Mouse (Mus musculus) forebrain, embryonic 12.5 days (tissue): ENCODE measurements at regions not wholly inside any gene's neighbourhood (a gene's known extent, or its start where the extent isn't known, plus 50 kb on each side); places are given as distances from the start of the nearest gene placed in this dataset.

Source experiments
- ATAC-seq: fragments of 200-750 bp; cut with Nextera tagmentation; 2 replicates; pipeline ENCODE4 v1.8.0; 2017; ENCODE audit warnings: moderate TSS enrichment; ENCODE audit not compliant: low FRiP score
- H3K27ac ChIP-seq: fragments of 300-500 bp; sonication (generic); 2 replicates; pipeline ENCODE4 v1.5.1; 2016; ENCODE audit warnings: mild to moderate bottlenecking
- H3K27me3 ChIP-seq: fragments of 300-500 bp; sonication (generic); 2 replicates; pipeline ENCODE4 v1.6.1; 2016; ENCODE audit warnings: mild to moderate bottlenecking
- H3K36me3 ChIP-seq: fragments of 300-500 bp; sonication (generic); replicated peaks from 2 replicates; pipeline ENCODE4 v1.6.1; 2016; ENCODE audit warnings: mild to moderate bottlenecking
- H3K4me1 ChIP-seq: fragments of 300-500 bp; sonication (generic); 2 replicates; pipeline ENCODE4 v1.6.1; 2016
- H3K4me2 ChIP-seq: fragments of 300-500 bp; sonication (generic); 2 replicates; pipeline ENCODE4 v1.6.1; 2016; ENCODE audit warnings: mild to moderate bottlenecking, moderate library complexity
- H3K4me3 ChIP-seq: fragments of 300-500 bp; sonication (generic); replicated peaks from 2 replicates; pipeline ENCODE4 v1.5.1; 2016; ENCODE audit warnings: mild to moderate bottlenecking
- H3K9ac ChIP-seq: fragments of 300-500 bp; sonication (generic); 2 replicates; pipeline ENCODE4 v1.6.1; 2016; ENCODE audit warnings: mild to moderate bottlenecking
- H3K9me3 ChIP-seq: fragments of 300-500 bp; sonication (generic); 2 replicates; pipeline ENCODE4 v1.6.1; 2016
- WGBS: fragments of 180-500 bp; shearing (Covaris S2); methylation state at CpG from one replicate; pipeline ENCODE4 v1.1.7; 2016; 5-methylcytosine and 5-hydroxymethylcytosine counted together

DNA sequence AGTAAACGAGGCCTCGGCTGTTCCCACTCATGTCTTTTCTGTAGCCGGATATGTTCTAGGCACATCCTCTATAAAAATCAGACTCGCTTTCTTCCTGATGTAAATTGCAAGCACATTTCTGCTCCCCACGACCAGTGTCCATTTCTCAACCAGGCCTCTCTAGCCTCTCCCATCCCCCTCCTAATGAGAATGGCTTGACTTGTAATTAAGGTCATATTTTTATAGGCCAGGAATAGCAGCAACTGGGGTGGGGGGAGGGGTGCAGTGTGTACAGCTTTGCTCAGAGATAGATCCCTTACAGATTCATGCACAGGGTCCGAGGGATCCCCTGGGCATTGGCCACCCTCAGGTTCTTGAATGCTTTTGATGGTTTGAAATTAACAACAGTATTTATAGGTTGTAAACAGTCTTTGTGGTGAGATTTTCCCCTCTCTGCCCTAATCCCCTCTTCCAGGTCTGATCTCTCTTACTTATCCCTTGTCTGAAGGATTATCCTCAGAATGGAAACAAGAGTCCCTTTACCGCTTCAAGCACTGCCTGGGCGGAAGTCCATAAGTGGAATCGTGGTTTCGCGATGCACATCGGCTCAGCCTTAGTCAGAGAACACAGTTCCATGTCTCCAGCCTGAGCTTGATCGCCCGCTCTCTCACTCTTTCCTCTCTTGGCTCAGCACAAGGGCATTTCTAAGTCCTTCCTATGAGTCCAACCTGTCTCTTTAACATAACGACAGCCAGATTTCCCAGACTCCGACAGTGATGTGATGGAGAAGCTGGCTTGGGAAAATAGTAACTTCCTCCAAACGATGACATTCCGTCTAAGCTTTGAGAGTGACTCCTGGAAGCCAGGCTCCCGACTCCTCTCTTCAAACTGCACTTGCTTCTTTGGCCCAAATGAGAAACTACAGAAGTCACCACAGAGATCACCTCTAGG lies 124.3 kb upstream of the Msx2 start:
- H3K27me3 ChIP-seq: peaks cover 44% of the 10 kb centered on the region
- no peak for ATAC-seq
- H3K9me3 ChIP-seq: no peaks in the 10 kb centered on the region
- WGBS: 52% methylated on average over 19 of the region's 19 CpGs
- H3K4me2 ChIP-seq: no peak overlapping the region
- no peak overlapping the region for H3K27ac ChIP-seq
- peaks cover 3% of the 10 kb centered on the region for H3K4me1 ChIP-seq
- H3K9ac ChIP-seq: no peak overlapping the region
- no peaks in the 10 kb centered on the region for H3K36me3 ChIP-seq
- no peak overlapping the region for H3K4me3 ChIP-seq

DNA sequence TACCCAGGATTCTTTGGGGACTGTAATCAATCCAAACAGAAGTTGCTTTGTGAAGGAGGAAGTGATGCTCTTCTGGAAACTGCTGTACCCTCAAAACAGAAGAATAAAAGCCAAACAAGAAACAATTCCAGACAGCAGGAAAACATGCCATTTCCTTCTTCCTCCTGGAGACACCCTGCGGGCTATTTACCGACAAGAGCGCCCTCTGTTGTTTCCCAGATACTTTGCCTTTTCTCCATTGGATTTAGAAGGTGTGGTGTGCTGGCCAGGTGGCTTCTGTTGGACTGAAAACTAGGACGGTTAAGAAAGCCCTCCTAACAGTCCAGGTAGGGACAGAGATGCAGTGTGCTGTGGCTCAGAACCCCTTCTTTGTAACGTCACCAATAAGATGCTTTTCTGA lies 119.9 kb upstream of the Msx2 start:
- Histone ChIP-seq H3K9ac (no peak overlapping the region), H3K4me3 (no peak overlapping the region), H3K27ac (no peak overlapping the region), H3K27me3 (peaks cover 37% of the 10 kb centered on the region), H3K4me2 (no peak overlapping the region), H3K9me3 (no peaks in the 10 kb centered on the region), H3K36me3 (no peaks in the 10 kb centered on the region), H3K4me1 (no peaks in the 10 kb centered on the region; the same call in 1 of the 2 replicates)
- 18% methylated on average over 5 of the region's 5 CpGs for WGBS
- ATAC-seq: no peak

DNA sequence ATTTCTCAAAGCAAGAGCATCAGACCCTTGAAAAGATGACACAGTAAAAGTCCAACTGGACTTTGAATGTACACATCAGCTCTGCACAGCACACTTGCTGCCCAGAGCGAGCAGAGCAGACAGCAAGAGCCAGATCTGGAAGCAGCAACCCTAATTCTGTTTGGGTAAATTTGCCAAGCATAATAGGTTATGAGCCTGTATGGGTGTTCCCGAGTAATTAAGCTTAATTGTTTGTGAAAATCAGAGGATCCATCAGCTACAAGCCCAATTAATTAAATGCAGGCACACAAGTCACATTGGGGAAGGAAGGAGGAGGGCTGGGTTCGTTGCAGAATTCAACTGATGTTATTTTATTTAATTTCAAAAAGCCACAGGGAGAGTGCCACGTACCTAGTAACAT lies 113.9 kb upstream of the Msx2 start:
- Histone ChIP-seq H3K9ac (no peak overlapping the region), H3K4me2 (no peak overlapping the region), H3K4me3 (no peak overlapping the region), H3K27me3 (peaks cover 37% of the 10 kb centered on the region; the same call in 1 of the 2 replicates), H3K9me3 (no peaks in the 10 kb centered on the region), H3K36me3 (no peaks in the 10 kb centered on the region), H3K4me1 (no peaks in the 10 kb centered on the region), H3K27ac (no peak overlapping the region)
- ATAC-seq: no peak
- 45% methylated on average over 4 of the region's 4 CpGs for WGBS

DNA sequence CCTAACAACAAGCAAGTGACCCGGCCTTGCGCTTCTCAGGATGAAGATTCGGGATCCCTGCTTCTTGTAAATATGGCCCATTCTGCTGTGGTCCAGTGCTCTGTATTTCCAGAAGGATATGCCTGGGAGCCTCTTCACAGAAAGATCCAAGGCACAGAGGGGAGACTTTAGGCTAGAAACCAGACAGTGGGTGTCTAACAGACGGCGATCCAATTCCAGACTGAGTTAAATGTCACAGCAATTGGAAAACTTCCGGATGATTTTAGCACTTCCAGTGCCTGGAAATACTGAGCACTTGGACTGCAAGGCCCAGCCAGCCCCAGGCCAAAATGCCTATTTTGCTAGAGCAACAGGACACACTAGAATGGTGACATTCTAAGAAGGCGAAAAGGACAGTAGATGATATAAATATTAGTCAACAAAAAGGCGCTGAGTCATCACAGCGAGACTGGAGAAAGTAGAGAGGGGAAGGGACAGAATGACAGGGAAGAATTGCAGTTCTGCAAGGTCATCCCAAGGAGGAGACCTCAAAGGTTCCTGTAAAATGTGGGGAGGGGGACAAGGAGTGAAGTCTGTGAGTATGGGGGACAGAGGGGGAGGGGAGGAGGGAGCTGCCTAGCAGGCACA lies 111.7 kb upstream of the Msx2 start:
- H3K27me3 ChIP-seq: peaks cover 32% of the 10 kb centered on the region; the same call in 1 of the 2 replicates
- ATAC-seq: no peak
- H3K4me3 ChIP-seq: no peak overlapping the region
- H3K4me1 ChIP-seq: no peaks in the 10 kb centered on the region
- H3K4me2 ChIP-seq: no peak overlapping the region
- no peaks in the 10 kb centered on the region for H3K36me3 ChIP-seq
- H3K9me3 ChIP-seq: 0 out of 2 replicates have a peak, but pooled peaks cover 4% of the 10 kb centered on the region
- no peak overlapping the region for H3K9ac ChIP-seq
- no peak overlapping the region for H3K27ac ChIP-seq
- WGBS: 84% methylated on average over 9 of the region's 9 CpGs

- 6% methylated on average over 18 of the region's 18 CpGs for WGBS
- peak overlapping the region; percentile 29 for H3K4me2 ChIP-seq
- H3K27ac ChIP-seq: no peak overlapping the region
- no peaks in the 10 kb centered on the region for H3K36me3 ChIP-seq
- no peaks in the 10 kb centered on the region for H3K9me3 ChIP-seq
- no peak for ATAC-seq
- H3K27me3 ChIP-seq: peaks cover 46% of the 10 kb centered on the region
- peak overlapping the region; percentile 17; the same call in 1 of the 2 replicates for H3K9ac ChIP-seq
- H3K4me1 ChIP-seq: peaks cover 21% of the 10 kb centered on the region
- H3K4me3 ChIP-seq: no peak overlapping the region
Measured at GRCm38 (mm10) chr13:53553876-53554577, 81.2 kb upstream of the Msx2 start.

DNA sequence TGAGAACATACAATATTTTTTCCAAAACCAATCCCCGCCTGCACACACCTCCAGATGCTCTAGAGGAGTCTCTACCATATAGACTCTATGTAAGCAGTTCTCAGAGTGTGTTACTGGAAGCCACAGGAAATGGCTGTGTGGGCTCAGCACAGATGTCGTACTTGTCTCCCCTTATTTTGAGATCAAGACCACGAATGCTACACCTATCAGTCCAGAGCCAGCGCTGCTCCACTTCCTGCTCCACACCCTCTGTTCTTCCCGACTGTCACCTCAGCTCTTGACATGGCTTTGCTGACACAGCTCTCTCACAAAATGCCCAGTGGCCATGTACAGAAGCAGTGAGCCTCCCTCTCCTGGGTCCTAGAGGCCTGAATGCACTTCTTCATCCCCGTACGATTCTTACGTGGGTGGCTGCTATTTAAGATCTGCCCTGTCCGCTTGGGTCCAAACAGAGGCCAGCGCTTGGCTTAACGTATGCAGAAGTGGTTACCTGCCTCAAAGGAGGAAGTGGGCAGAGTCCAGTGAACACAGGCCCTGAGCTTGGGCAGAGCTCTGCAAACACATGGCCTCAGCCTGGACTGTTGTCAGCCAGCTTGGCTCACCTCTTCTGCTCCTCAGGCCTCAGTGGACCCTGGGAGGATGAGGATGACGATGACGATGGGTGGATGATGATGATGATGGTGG lies 80.5 kb upstream of the Msx2 start:
- H3K36me3 ChIP-seq: no peaks in the 10 kb centered on the region
- peaks cover 49% of the 10 kb centered on the region for H3K27me3 ChIP-seq
- no peak for ATAC-seq

GRCm38 (mm10) chr13:53548396-53548795 lies 75.5 kb upstream of the Msx2 start:
- Histone ChIP-seq H3K9me3 (no peaks in the 10 kb centered on the region), H3K4me1 (peaks cover 3% of the 10 kb centered on the region), H3K27me3 (peaks cover 26% of the 10 kb centered on the region), H3K4me3 (no peak overlapping the region), H3K4me2 (no peak overlapping the region), H3K36me3 (no peaks in the 10 kb centered on the region), H3K27ac (no peak overlapping the region), H3K9ac (no peak overlapping the region)
- 71% methylated on average over 11 of the region's 11 CpGs for WGBS
- ATAC-seq: no peak

More for the DNA sequence above, 80.5 kb upstream of the Msx2 start:
- no peak overlapping the region for H3K4me3 ChIP-seq
- no peaks in the 10 kb centered on the region for H3K9me3 ChIP-seq
- no peak overlapping the region for H3K27ac ChIP-seq
- no peak overlapping the region for H3K4me2 ChIP-seq
- WGBS: 76% methylated on average over 13 of the region's 13 CpGs
- peaks cover 21% of the 10 kb centered on the region for H3K4me1 ChIP-seq
- no peak overlapping the region for H3K9ac ChIP-seq

- no peak overlapping the region for H3K9ac ChIP-seq
- no peaks in the 10 kb centered on the region for H3K9me3 ChIP-seq
- H3K4me1 ChIP-seq: no peaks in the 10 kb centered on the region
- no peak overlapping the region for H3K4me2 ChIP-seq
- no peaks in the 10 kb centered on the region for H3K36me3 ChIP-seq
- H3K27ac ChIP-seq: no peak overlapping the region
- H3K4me3 ChIP-seq: no peak overlapping the region
- no peak for ATAC-seq
- WGBS: 74% methylated on average over 5 of the region's 5 CpGs
- peaks cover 20% of the 10 kb centered on the region for H3K27me3 ChIP-seq
Measured at GRCm38 (mm10) chr13:53543291-53543690, 70.4 kb upstream of the Msx2 start.

DNA sequence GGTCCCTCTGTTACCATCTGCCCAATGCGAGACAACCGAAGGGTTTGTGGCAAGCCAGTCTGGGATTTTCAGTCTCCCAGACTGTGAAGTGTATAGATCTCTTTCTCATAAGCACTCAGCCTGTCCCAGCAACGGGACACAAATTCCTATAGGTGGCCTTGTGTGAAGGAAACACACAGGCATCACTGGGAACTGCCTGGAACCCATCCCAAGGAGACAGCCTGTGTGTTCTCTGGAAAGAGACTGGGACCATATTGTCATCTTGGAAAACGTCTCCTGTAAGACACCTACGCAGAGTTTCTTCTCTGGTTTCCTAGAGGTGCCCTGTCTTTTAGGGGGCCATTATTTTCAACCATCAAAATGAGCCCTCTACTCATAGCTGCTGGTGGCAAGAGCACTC lies 66.9 kb upstream of the Msx2 start:
- no peak overlapping the region for H3K4me2 ChIP-seq
- 93% methylated on average over 5 of the region's 5 CpGs for WGBS
- H3K4me3 ChIP-seq: no peak overlapping the region
- H3K9me3 ChIP-seq: no peaks in the 10 kb centered on the region
- H3K27me3 ChIP-seq: peaks cover 29% of the 10 kb centered on the region
- no peaks in the 10 kb centered on the region for H3K36me3 ChIP-seq
- no peak overlapping the region for H3K9ac ChIP-seq
- ATAC-seq: no peak
- no peak overlapping the region for H3K27ac ChIP-seq
- H3K4me1 ChIP-seq: peaks cover 2% of the 10 kb centered on the region; the same call in 1 of the 2 replicates

- H3K27me3 ChIP-seq: peaks cover 41% of the 10 kb centered on the region
Measured at GRCm38 (mm10) chr13:53537937-53538336, 65.1 kb upstream of the Msx2 start.

GRCm38 (mm10) chr13:53535781-53536425 lies 63.0 kb upstream of the Msx2 start:
- Histone ChIP-seq H3K27me3 (peaks cover 46% of the 10 kb centered on the region), H3K9me3 (no peaks in the 10 kb centered on the region)
- 54% methylated on average over 10 of the region's 10 CpGs for WGBS

More at GRCm38 (mm10) chr13:53537937-53538336, 65.1 kb upstream of the Msx2 start:
- Histone ChIP-seq H3K4me2 (no peak overlapping the region), H3K27ac (no peak overlapping the region), H3K4me3 (no peak overlapping the region), H3K4me1 (peaks cover 6% of the 10 kb centered on the region; the same call in 1 of the 2 replicates), H3K9ac (no peak overlapping the region), H3K9me3 (no peaks in the 10 kb centered on the region), H3K36me3 (no peaks in the 10 kb centered on the region)
- WGBS: 95% methylated on average over 6 of the region's 6 CpGs
- no peak for ATAC-seq

More at GRCm38 (mm10) chr13:53535781-53536425, 63.0 kb upstream of the Msx2 start:
- no peak overlapping the region for H3K27ac ChIP-seq
- no peak overlapping the region for H3K4me2 ChIP-seq
- no peak overlapping the region for H3K4me3 ChIP-seq
- ATAC-seq: peak; percentile 51; the same call in 1 of the 2 replicates
- H3K36me3 ChIP-seq: no peaks in the 10 kb centered on the region
- H3K9ac ChIP-seq: no peak overlapping the region
- H3K4me1 ChIP-seq: peaks cover 6% of the 10 kb centered on the region; the same call in 1 of the 2 replicates
